ENCODE assay signal across 9 mouse cellular contexts in genomic region chr4:151108834-151109241, GRCm38 (mm10). TPM values are rescaled to one million over a fixed set of nuclear protein-coding genes. Genes with fewer than 3 reads are reported as not detected.
DNase-seq lines count a peak whose midpoint lies in the region; ATAC-seq and TF ChIP-seq lines count a peak whose summit lies in the region.
"Had no signal": no experiment of that assay in that cellular context is flagged by ENCODE, and none has a peak within 500 bp of the region (broad histone marks: within the 10 kb centered on the region; RNA-seq: fewer than 3 reads in every experiment).

No protein-coding gene starts in this region.

- H3K4me2 ChIP-seq in heart, embryonic 13.5 days = peak overlapping the region; percentile 83
- peak overlapping the region; percentile 71 for H3K4me2 ChIP-seq in heart, postnatal 0 days (ENCODE audit: low read depth, low read length)

- intact Hi-C loops in heart, postnatal 10 days (cut with DNase I) = loop anchor here (2.0 kb wide), 1 partner anchor 20 kb away; no protein-coding TSS in a partner anchor
- intact Hi-C loops in left cerebral cortex, postnatal 4 days (cut with DNase I) = no loop called here

- H3K9me3 ChIP-seq in heart, embryonic 13.5 days = no peaks in the 10 kb centered on the region
- no peaks in the 10 kb centered on the region for H3K9me3 ChIP-seq in heart, postnatal 0 days (replicated peaks; ENCODE audit: control insufficient read depth, low read length)

- peaks cover 65% of the 10 kb centered on the region for H3K27me3 ChIP-seq in heart, embryonic 13.5 days (replicated peaks)
- H3K27me3 ChIP-seq in heart, postnatal 0 days (ENCODE audit: control insufficient read depth, insufficient read depth, low read length) = peaks cover 20% of the 10 kb centered on the region

- TF ChIP-seq EP300 in heart, postnatal 0 days (IDR thresholded peaks at IDR 0.05; ENCODE audit: low read depth) = no peak

- WGBS in heart, embryonic 13.5 days = 8% methylated on average over 11 of the region's 20 CpGs
- 3% methylated on average over 15 of the region's 20 CpGs for WGBS in heart, postnatal 0 days

- peak overlapping the region; percentile 90 for H3K9ac ChIP-seq in heart, embryonic 13.5 days
- H3K9ac ChIP-seq in heart, postnatal 0 days (replicated peaks; ENCODE audit: low read depth, low read length) = peak overlapping the region; percentile 74

- peaks cover 27% of the 10 kb centered on the region for H3K4me1 ChIP-seq in heart, embryonic 13.5 days
- peaks cover under 1% of the 10 kb centered on the region; the same call in 1 of the 2 replicates for H3K4me1 ChIP-seq in heart, postnatal 0 days (ENCODE audit: control insufficient read depth, insufficient read depth)

- ATAC-seq in heart, embryonic 13.5 days (ENCODE audit: extremely low read depth, insufficient number of reproducible peaks, low FRiP score, low TSS enrichment) = peak; percentile 1; the same call in 1 of the 2 replicates
- peak; percentile 5; the same call in 1 of the 2 replicates for ATAC-seq in heart, postnatal 0 days (ENCODE audit: insufficient read depth, low read depth)

- no peaks in the 10 kb centered on the region for H3K36me3 ChIP-seq in heart, embryonic 13.5 days
- H3K36me3 ChIP-seq in heart, postnatal 0 days (replicated peaks; ENCODE audit: control insufficient read depth, insufficient read depth, low read length) = no peaks in the 10 kb centered on the region

- TF ChIP-seq CTCF in heart, postnatal 0 days (IDR thresholded peaks at IDR 0.05; ENCODE audit: low read depth) = no peak

- H3K4me3 ChIP-seq in heart, embryonic 13.5 days = peak overlapping the region; percentile 70
- H3K4me3 ChIP-seq in heart, postnatal 0 days (ENCODE audit: low read depth, low read length) = peak overlapping the region; percentile 61

- H3K27ac ChIP-seq in heart, embryonic 13.5 days (replicated peaks) = peak overlapping the region; percentile 90
- H3K27ac ChIP-seq in heart, postnatal 0 days (ENCODE audit: low read depth) = peak overlapping the region; percentile 71

- no peak for DNase-seq in heart, postnatal 10 days
- DNase-seq in adrenal gland, postnatal 36 days = peak; percentile 26 to 31
- DNase-seq in heart, postnatal 0 days (ENCODE audit: low spot score) = peak; percentile 39
- peak; percentile 5 for DNase-seq in lung, postnatal 10 days
- DNase-seq in frontal cortex, postnatal 10 days (ENCODE audit: low spot score in 2 of 2) = no peak
- no peak for DNase-seq in left cerebral cortex, postnatal 4 days
- DNase-seq in right cerebral cortex, postnatal 25 days = no peak

RNA-seq across cellular contexts. Expression of gene Gm13090, which starts 19.5 kb away (rescaled TPM):
- not detected in 2 replicates for polyA plus RNA-seq in heart, embryonic 13.5 days (2015; fragmentation: Nextera tagmentation; extraction: Ambion mirVana)
- not detected for total RNA-seq in heart, postnatal 10 days (2021)
- total RNA-seq in adrenal gland, postnatal 36 days (2021) = not detected
- not detected in 2 replicates for total RNA-seq in heart, postnatal 0 days (2014; rRNA removed; ENCODE audit: low replicate concordance)
- 0.26 TPM in 1 of 2 replicates, not detected in the other for polyA plus RNA-seq in heart, postnatal 0 days (2015; fragmentation: Nextera tagmentation; extraction: Ambion mirVana)
- not detected for total RNA-seq in left cerebral cortex, postnatal 4 days (2021)
- total RNA-seq: gastrocnemius, postnatal 4 days had no signal

RNA-seq across cellular contexts. Expression of gene Vamp3, which starts 51.1 kb away (rescaled TPM):
- polyA plus RNA-seq in heart, embryonic 13.5 days (2015; fragmentation: Nextera tagmentation; extraction: Ambion mirVana) = 97.0 and 105 TPM in 2 replicates
- total RNA-seq in heart, postnatal 10 days (2021) = 10 to 100 TPM; 79.9 to 84.5 TPM
- total RNA-seq in adrenal gland, postnatal 36 days (2021) = 10 to 100 TPM; 74.9 to 86.0 TPM
- 63.6 and 75.8 TPM in 2 replicates for total RNA-seq in heart, postnatal 0 days (2014; rRNA removed; ENCODE audit: low replicate concordance)
- 82.3 and 83.2 TPM in 2 replicates for polyA plus RNA-seq in heart, postnatal 0 days (2015; fragmentation: Nextera tagmentation; extraction: Ambion mirVana)
- total RNA-seq in left cerebral cortex, postnatal 4 days (2021) = 10 to 100 TPM; 34.1 to 35.2 TPM

Comparison
In these comparisons a context has a peak if more than half of its experiments do, and no peak if none do; other contexts are left out.
1. DNase-seq: peak in adrenal gland, postnatal 36 days (2 of 2), heart, postnatal 0 days (single experiment) and lung, postnatal 10 days (single experiment); none in heart, postnatal 10 days (0 of 2), frontal cortex, postnatal 10 days (0 of 2), left cerebral cortex, postnatal 4 days (single experiment) and right cerebral cortex, postnatal 25 days (single experiment).